Mouse (Mus musculus): Measurements from ENCODE around the gene Gys2. TPM values are rescaled to one million over a fixed set of nuclear protein-coding genes. Genes with fewer than 3 reads are reported as not detected.
A peak's percentile ranks its signal among the peaks of the same experiment; 100 is the strongest.

The Gys2 gene
- polyA plus RNA-seq, 1 experiment from 2014 or later, result not detected

DNA sequence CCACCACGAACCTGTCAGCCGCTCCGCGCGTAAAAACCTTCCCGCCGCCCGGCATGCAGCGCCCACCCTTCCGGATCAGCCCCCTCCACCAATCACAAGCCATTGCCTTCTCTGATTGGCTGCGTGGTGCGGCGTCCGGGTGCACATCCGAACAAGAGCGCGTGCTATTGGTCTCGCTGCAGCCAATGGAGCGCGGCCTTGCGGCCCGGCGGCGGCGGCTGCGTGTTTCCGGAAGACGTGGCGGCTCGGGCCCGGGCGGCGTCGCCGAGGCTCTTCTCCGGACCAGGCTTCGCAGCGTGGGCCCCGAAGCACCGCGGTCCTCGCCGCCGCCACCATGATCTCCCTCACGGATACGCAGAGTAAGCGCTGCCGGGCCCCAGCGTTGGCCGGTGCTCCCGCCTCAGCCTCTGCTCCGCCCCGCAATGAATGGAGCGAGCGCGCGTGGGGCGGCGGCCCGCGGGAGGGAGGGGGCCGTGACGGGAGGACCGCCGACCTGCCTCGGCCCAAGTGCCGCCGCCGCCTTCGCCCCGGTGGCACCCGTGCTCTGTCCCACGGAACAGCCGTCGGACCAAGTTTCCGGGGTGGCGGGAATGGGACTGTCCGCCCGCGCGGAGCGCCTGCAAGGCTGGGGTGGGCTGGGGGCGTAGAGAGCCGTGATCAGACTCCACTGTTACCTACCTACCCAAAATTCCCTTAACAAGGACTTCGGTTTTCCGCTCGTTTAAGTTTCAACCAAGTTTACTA is 85.7 kb downstream of the Gys2 start, which contains the start of the genes Recql and Golt1b:
Gene Recql, minus strand, starts transcription at position 77 of the 744 bp plus-strand sequence.
Gene Golt1b, plus strand, starts transcription at position 211 of the 744 bp plus-strand sequence.
- no peaks in the 10 kb centered on the region for H3K27me3 ChIP-seq
- under 1% methylated on average over 76 of the region's 87 CpGs for WGBS
- H3K4me2 ChIP-seq, result peak within 1 kb of the TSS; percentile 87
- H3K4me3 ChIP-seq, result peak within 1 kb of the TSS; percentile 98
- peak; percentile 100 for ATAC-seq
- 0 out of 2 replicates have a peak within 1 kb of the TSS, but pooled peaks have one; percentile 14 for H3K27ac ChIP-seq
- peak within 1 kb of the TSS; percentile 84 for H3K9ac ChIP-seq
- peaks cover 26% of the 10 kb centered on the region for H3K4me1 ChIP-seq
- no peaks in the 10 kb centered on the region for H3K36me3 ChIP-seq (ENCODE audit: poor library complexity, severe bottlenecking)
- no peaks in the 10 kb centered on the region for H3K9me3 ChIP-seq (replicated peaks)

DNA sequence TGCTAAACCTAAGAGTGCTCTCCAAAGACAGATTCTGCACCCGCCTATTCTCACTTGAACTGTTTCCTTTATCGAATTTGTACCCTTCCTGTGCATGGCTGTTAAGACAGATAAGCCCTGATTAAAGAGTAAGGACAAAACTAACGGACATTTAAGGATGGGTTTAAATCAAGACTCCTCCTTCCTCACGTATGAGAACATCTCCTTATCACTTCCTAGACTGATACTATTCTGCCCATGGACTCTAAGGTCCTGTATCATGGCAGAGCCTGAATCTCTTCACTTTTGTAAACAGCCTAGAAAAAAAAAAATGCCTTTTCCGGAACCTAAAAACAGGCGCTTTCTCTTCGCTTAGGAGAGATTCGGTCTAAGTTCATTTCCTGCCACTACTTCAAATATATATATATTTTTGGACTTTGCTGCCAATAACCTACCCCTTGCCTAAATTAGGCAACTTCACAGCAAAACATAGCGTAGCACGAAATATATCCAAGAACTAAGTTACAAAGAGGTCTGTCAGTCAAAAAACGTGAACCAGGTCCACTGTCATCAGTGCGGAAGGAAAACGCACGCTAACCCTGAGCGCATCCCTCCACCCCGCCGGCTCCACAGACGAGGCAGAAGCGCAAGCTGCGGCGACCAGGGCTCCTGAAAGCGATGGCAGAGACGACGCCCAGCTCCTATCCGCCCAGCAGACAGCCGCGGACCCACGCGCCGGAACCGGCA is 86.5 kb downstream of the Gys2 start:
- no peak overlapping the region for H3K27ac ChIP-seq
- no peaks in the 10 kb centered on the region for H3K36me3 ChIP-seq (ENCODE audit: poor library complexity, severe bottlenecking)
- peak overlapping the region; percentile 71 for H3K9ac ChIP-seq
- peak overlapping the region; percentile 74 for H3K4me2 ChIP-seq
- H3K27me3 ChIP-seq, result no peaks in the 10 kb centered on the region
- peak; percentile 81 for ATAC-seq
- peaks cover 26% of the 10 kb centered on the region for H3K4me1 ChIP-seq
- peak overlapping the region; percentile 98 for H3K4me3 ChIP-seq
- no peaks in the 10 kb centered on the region for H3K9me3 ChIP-seq (replicated peaks)
- 6% methylated on average over 31 of the region's 31 CpGs for WGBS

DNA sequence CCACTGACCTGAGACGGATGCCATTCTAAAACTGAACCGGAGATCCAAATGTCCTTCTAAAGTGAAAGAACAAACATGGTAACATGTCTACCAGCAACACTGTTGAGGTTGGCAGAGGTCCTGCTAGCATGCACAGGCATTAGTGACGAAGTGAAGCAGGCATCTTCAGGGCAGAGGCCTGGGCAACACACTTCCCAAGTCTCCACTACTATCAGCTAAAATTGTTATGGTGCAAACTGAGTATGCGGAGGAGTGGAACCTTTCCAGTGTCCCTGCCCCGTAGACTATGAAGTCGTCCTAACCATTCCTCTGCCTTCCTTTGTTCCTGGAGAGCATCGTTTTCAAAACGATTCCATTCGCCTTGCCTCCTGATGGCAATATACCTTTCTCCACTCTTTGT is 88.4 kb downstream of the Gys2 start:
- Histone ChIP-seq H3K4me3 (no peak overlapping the region), H3K4me2 (no peak overlapping the region), H3K27ac (no peak overlapping the region), H3K9ac (no peak overlapping the region), H3K4me1 (peaks cover 26% of the 10 kb centered on the region), H3K9me3 (replicated peaks) (no peaks in the 10 kb centered on the region), H3K36me3 (ENCODE audit: poor library complexity, severe bottlenecking) (no peaks in the 10 kb centered on the region), H3K27me3 (no peaks in the 10 kb centered on the region)
- 94% methylated on average over 9 of the region's 9 CpGs for WGBS
- ATAC-seq, result no peak

DNA sequence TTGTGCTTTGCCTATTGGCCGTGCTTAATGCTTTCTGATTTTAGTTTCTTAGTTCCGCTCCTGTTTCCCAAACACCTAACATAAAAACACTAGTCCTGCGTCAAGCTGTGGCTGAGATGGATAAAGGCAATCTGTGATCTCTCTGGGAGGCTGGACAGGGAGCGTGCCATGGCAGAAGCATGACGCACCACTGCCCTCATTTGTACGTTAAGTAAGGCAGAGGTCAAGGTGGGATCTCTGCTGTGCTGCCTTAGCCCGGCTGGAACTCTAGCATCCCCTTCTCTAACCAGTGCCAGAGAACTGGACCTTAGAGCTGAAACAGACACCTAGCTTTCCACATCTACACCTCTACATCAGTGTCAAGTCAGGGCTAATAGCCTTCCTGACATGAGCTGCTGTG is 91.3 kb downstream of the Gys2 start:
- WGBS, result 93% methylated on average over 7 of the region's 7 CpGs

DNA sequence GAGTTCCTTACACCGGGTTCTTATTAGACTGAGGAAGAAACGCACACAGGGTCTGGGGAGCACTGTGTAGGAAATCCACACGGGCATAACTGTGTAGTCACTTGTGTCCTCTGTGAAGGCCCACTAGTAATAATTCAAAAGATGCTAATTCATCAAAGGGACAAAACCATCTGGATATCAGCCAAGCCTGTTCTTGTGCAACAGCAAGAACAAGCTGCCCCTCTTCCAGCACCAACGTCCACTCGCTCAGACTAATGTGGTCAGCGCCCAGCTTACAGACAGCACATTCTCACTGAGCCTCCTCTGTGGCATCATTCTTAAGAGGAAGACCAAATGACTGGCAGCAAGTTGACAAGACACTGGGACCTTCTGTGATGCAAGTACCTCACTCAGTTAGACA is 92.9 kb downstream of the Gys2 start:
- Histone ChIP-seq H3K27me3 (no peaks in the 10 kb centered on the region), H3K4me1 (no peaks in the 10 kb centered on the region), H3K27ac (no peak overlapping the region), H3K9ac (no peak overlapping the region), H3K4me3 (no peak overlapping the region), H3K36me3 (ENCODE audit: poor library complexity, severe bottlenecking) (peaks cover 21% of the 10 kb centered on the region), H3K9me3 (replicated peaks) (no peaks in the 10 kb centered on the region), H3K4me2 (no peak overlapping the region)
- ATAC-seq, result no peak
- WGBS, result 95% methylated on average over 6 of the region's 6 CpGs

More for the DNA sequence above, 91.3 kb downstream of the Gys2 start:
- Histone ChIP-seq H3K9ac (no peak overlapping the region), H3K4me1 (peaks cover 7% of the 10 kb centered on the region), H3K36me3 (ENCODE audit: poor library complexity, severe bottlenecking) (peaks cover 5% of the 10 kb centered on the region), H3K4me2 (no peak overlapping the region), H3K27me3 (no peaks in the 10 kb centered on the region), H3K27ac (no peak overlapping the region), H3K9me3 (replicated peaks) (no peaks in the 10 kb centered on the region), H3K4me3 (no peak overlapping the region)
- ATAC-seq, result no peak

DNA sequence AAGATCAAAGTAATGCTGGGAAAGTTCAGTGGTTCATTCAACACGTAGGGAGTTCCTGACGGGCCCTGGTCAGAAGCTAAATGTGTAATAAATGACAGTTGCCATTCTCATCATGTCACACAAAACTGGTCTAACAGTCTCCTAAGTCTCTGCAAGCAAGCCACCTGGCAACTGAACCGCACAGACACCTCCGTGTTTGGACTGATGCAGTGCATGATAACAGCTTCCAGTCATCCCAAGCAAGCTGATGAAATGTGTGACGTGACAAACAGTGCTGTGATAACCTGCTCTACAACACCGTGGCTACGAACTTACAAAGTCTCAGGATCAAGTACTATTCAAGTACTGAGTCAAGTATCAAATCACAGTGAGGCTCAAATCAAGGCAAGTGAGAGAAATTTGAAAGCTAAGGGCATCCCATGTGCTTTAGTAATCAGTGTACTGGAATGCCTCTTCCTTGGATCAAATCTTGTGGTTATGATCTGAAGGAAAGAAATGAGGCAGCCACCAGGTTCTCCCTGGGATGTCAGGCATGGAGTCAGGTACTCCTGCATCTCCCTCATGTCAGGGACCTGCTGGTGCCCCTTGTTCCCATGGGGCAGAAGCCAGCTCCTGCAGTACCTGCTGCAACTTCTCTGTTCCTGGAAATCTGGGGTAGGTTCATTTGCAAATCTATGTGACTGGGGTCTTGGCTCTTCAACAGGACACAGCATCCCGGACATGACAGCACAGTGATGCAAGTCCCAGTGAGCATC is 94.2 kb downstream of the Gys2 start:
- WGBS, result 90% methylated on average over 8 of the region's 8 CpGs
- Histone ChIP-seq H3K9ac (no peak overlapping the region), H3K4me1 (no peaks in the 10 kb centered on the region), H3K4me3 (no peak overlapping the region), H3K4me2 (no peak overlapping the region), H3K27me3 (no peaks in the 10 kb centered on the region), H3K9me3 (replicated peaks) (no peaks in the 10 kb centered on the region), H3K36me3 (ENCODE audit: poor library complexity, severe bottlenecking) (peaks cover 32% of the 10 kb centered on the region), H3K27ac (no peak overlapping the region)
- no peak for ATAC-seq

DNA sequence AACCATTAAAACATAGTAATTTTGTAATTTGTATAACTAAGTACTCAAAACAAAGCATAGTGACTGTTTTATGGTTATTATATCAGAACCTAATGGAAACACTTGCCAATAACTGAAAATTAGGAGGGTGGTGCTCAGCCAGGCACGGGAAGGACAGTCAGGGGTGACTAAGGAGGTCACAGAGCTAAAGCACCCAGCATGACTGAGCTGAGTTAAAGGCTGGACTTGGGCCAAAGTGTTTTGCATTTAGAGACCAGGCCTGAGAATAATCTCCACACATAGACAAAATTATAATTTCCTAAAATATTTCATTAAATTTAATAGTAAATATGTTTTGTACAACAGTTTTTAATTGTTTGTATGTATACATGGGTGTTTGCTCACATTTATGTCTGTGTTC is 95.8 kb downstream of the Gys2 start:
- no peak overlapping the region for H3K27ac ChIP-seq
- 80% methylated on average over 1 of the region's 1 CpGs for WGBS
- no peak overlapping the region for H3K9ac ChIP-seq
- no peaks in the 10 kb centered on the region for H3K9me3 ChIP-seq (replicated peaks)
- peaks cover 46% of the 10 kb centered on the region for H3K36me3 ChIP-seq (ENCODE audit: poor library complexity, severe bottlenecking)
- no peaks in the 10 kb centered on the region for H3K27me3 ChIP-seq
- ATAC-seq, result no peak
- H3K4me2 ChIP-seq, result no peak overlapping the region
- H3K4me3 ChIP-seq, result no peak overlapping the region
- H3K4me1 ChIP-seq, result no peaks in the 10 kb centered on the region

Other genes with a start within 250 kb of the Gys2 start
- gene Iapp, start 174.7 kb downstream of the Gys2 start, polyA plus RNA-seq (2015; fragmentation: Nextera tagmentation; extraction: Ambion mirVana), result 0.26 and 0.37 TPM in 2 replicates
- gene Slco1a5, start 150.1 kb downstream of the Gys2 start, polyA plus RNA-seq (2015; fragmentation: Nextera tagmentation; extraction: Ambion mirVana), result 0.15 and 0.31 TPM in 2 replicates
- 22.0 and 24.9 TPM in 2 replicates for gene Pyroxd1, start 127.5 kb downstream of the Gys2 start, polyA plus RNA-seq (2015; fragmentation: Nextera tagmentation; extraction: Ambion mirVana)
- 35.4 and 36.2 TPM in 2 replicates for gene Recql, start 86.0 kb downstream of the Gys2 start, polyA plus RNA-seq (2015; fragmentation: Nextera tagmentation; extraction: Ambion mirVana)
- 83.8 and 90.1 TPM in 2 replicates for gene Golt1b, start 85.9 kb downstream of the Gys2 start, polyA plus RNA-seq (2015; fragmentation: Nextera tagmentation; extraction: Ambion mirVana)
- 1.3 and 1.9 TPM in 2 replicates for gene Spx, start 59.7 kb downstream of the Gys2 start, polyA plus RNA-seq (2015; fragmentation: Nextera tagmentation; extraction: Ambion mirVana)
- 493 and 531 TPM in 2 replicates for gene Ldhb, start 34.8 kb upstream of the Gys2 start, polyA plus RNA-seq (2015; fragmentation: Nextera tagmentation; extraction: Ambion mirVana)
- 8.1 and 8.8 TPM in 2 replicates for gene Kcnj8, start 98.5 kb upstream of the Gys2 start, polyA plus RNA-seq (2015; fragmentation: Nextera tagmentation; extraction: Ambion mirVana)
- 1.6 and 1.7 TPM in 2 replicates for gene Abcc9, start 229.2 kb upstream of the Gys2 start, polyA plus RNA-seq (2015; fragmentation: Nextera tagmentation; extraction: Ambion mirVana)